Mouse (Mus musculus) midbrain, embryonic 14.5 days (tissue): Measurements from ENCODE around the gene Il11ra1. TPM values are rescaled to one million over a fixed set of nuclear protein-coding genes. Genes with fewer than 3 reads are reported as not detected.
"Not testable (repeated sequence)": the region's sequence is repeated elsewhere in the genome, so short reads cannot be mapped to it uniquely, and the experiment has no call there.

ENCODE experiments used
- ATAC-seq: fragments of 200-750 bp; cut with Nextera tagmentation; 2 replicates; pipeline ENCODE4 v1.8.0; 2017; ENCODE audit warnings: moderate number of reproducible peaks, moderate library complexity; ENCODE audit not compliant: low FRiP score, low TSS enrichment
- DNase-seq: peaks from one replicate; pipeline ENCODE4 v3.0.0-alpha.2; 2015
- H3K27ac ChIP-seq: fragments of 300-500 bp; sonication (generic); replicated peaks from 2 replicates; pipeline ENCODE4 v1.5.1; 2014; ENCODE audit warnings: mild to moderate bottlenecking, low read depth, low read length, moderate library complexity
- H3K27me3 ChIP-seq: fragments of 300-500 bp; sonication (generic); 2 replicates; pipeline ENCODE4 v1.6.1; 2014; ENCODE audit warnings: low read length, control low read depth, mixed read lengths; ENCODE audit not compliant: control insufficient read depth, insufficient read depth
- H3K36me3 ChIP-seq: fragments of 300-500 bp; sonication (generic); 2 replicates; pipeline ENCODE4 v1.6.1; 2014; ENCODE audit warnings: low read length, control low read depth; ENCODE audit not compliant: control insufficient read depth, insufficient read depth
- H3K4me1 ChIP-seq: fragments of 300-500 bp; sonication (generic); 2 replicates; pipeline ENCODE4 v1.6.1; 2014; ENCODE audit warnings: mild to moderate bottlenecking, antibody characterized with exemption, low read length, control low read depth; ENCODE audit not compliant: control insufficient read depth, insufficient read depth
- H3K4me2 ChIP-seq: fragments of 300-500 bp; sonication (generic); 2 replicates; pipeline ENCODE4 v1.6.1; 2014; ENCODE audit warnings: mild to moderate bottlenecking, low read length, moderate library complexity
- H3K4me3 ChIP-seq: fragments of 300-500 bp; sonication (generic); replicated peaks from 2 replicates; pipeline ENCODE4 v1.5.1; 2014; ENCODE audit warnings: low read depth, low read length
- H3K9ac ChIP-seq: fragments of 300-500 bp; sonication (generic); replicated peaks from 2 replicates; pipeline ENCODE4 v1.6.1; 2014; ENCODE audit warnings: mild to moderate bottlenecking, low read length, moderate library complexity
- H3K9me3 ChIP-seq: fragments of 300-500 bp; sonication (generic); 2 replicates; pipeline ENCODE4 v1.6.1; 2016; ENCODE audit warnings: low read length, control low read depth, mixed read lengths; ENCODE audit not compliant: control insufficient read depth
- WGBS: fragments of 180-500 bp; shearing (Covaris S2); extraction: QIAGEN DNeasy Blood & Tissue Kit; methylation state at CpG from one replicate; pipeline ENCODE4 v1.1.7; 2014; 5-methylcytosine and 5-hydroxymethylcytosine counted together
- polyA plus RNA-seq: library from polyadenylated mRNA; unstranded; fragments of >200 nt; fragmentation: Nextera tagmentation; extraction: Ambion mirVana; gene quantifications from 2 replicates; pipeline ENCODE4 v1.2.1, GENCODE M21; 2014

Il11ra1 gene
- polyA plus RNA-seq, 1 experiment from 2014 or later, result 32.1 TPM

DNA sequence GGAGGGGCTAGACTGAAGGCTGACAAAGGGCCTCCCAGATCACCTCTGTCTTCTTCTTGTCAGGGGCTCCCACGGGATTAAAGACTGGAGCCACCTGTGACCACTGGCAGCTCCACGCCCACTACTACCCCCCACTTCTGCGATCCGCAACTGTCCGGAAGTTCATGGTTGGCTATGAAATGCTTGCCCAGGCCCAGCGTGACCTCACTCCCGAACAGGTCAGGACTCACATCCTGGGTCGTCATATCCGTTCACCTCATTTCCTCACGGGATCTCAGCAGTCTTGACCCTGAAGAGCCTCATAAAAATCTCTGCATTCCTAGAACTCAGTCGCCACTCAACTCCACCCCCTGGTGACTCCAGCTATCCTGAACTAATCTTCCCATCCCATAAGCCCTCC, 58.2 kb downstream of the Il11ra1 start:
- 84% methylated on average over 11 of the region's 11 CpGs for WGBS
- Histone ChIP-seq H3K4me2 (no peak overlapping the region), H3K4me1 (peaks cover 24% of the 10 kb centered on the region), H3K4me3 (no peak overlapping the region), H3K9ac (no peak overlapping the region), H3K9me3 (no peaks in the 10 kb centered on the region), H3K27ac (no peak overlapping the region), H3K36me3 (peaks cover 11% of the 10 kb centered on the region), H3K27me3 (no peaks in the 10 kb centered on the region)
- no peak for DNase-seq
- no peak for ATAC-seq

DNA sequence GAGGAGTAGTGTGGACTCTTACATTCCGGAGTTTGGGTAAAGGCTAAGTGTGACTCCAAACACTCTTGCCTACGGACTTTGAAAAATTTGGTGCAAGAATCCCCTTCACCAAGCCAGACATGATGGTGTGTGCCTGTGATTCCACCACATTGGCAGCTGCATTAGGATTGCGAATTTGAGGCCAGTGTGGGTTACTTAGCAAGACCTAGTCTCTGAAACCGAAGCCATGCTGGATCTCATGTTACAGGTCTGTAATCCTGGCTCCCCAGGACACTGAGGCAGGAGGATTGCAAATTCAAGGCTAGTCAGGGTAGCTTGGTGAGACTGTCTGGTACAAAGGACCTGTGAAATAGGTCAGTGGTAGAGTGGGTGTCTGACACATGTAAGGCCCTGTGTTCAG, 58.9 kb downstream of the Il11ra1 start:
- WGBS, result 95% methylated on average over 4 of the region's 4 CpGs
- Histone ChIP-seq H3K4me3 (no peak overlapping the region), H3K4me2 (no peak overlapping the region), H3K4me1 (peaks cover 24% of the 10 kb centered on the region), H3K36me3 (peaks cover 11% of the 10 kb centered on the region), H3K9ac (no peak overlapping the region), H3K9me3 (no peaks in the 10 kb centered on the region), H3K27ac (no peak overlapping the region), H3K27me3 (no peaks in the 10 kb centered on the region)
- ATAC-seq (no peak), DNase-seq (no peak)

DNA sequence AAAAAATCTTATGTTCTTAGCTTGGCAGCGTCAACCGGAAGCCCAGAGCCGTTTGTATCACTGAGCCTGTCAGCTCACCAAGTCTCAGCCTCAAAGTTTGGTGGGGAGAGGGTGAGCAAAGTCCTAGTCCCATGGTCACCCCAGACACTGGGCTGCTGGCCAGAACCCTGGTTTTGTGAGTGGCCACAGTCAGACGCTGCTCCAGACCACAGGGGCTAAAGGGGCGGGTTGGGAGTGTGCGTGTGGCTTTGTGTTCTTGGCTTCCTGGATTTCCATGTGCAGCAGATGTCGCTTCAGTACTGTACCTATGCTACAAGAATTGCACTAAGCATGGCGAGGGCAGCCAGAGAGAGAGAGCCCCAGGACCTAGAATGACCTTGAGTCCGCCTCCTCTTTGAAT, 59.4 kb downstream of the Il11ra1 start:
- no peak for ATAC-seq
- WGBS, result 87% methylated on average over 9 of the region's 9 CpGs
- Histone ChIP-seq H3K4me1 (peaks cover 24% of the 10 kb centered on the region), H3K9ac (no peak overlapping the region), H3K4me2 (no peak overlapping the region), H3K36me3 (peaks cover 11% of the 10 kb centered on the region), H3K9me3 (no peaks in the 10 kb centered on the region), H3K4me3 (no peak overlapping the region), H3K27me3 (no peaks in the 10 kb centered on the region), H3K27ac (no peak overlapping the region)
- no peak for DNase-seq

DNA sequence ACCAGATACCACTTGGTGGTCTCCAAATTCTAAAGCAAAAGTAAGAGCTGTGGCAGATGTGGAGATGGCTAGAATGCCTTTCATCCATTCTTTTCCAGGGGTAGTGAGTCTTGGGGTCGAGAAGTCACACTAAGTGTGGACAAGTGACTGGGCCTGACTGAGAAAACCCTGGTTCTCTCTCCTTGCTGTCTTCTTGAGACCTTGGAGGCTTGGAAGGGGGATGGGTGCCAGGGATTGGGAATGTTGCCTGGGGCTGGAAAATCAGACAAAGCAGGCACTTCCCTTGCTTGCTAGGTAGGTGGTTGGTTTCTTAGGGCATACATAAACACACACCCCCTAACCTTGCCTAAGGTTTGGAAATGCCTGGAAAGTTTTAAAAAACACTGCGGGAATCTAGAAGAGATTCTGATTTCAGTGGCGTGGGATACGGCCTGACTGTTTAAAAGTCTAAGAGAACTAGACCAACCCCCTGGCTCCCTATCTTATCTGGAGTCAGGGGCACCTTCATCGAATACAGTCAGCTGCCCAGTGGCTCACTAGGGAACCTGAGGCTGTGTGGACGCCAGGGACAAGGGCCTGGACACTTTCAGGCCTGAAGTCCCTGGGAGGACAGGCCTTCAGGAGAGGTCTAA, 60.0 kb downstream of the Il11ra1 start:
- Histone ChIP-seq H3K4me3 (peak overlapping the region; percentile 32), H3K9ac (peak overlapping the region; percentile 58), H3K9me3 (no peaks in the 10 kb centered on the region), H3K27ac (no peak overlapping the region), H3K4me1 (peaks cover 24% of the 10 kb centered on the region), H3K36me3 (peaks cover 11% of the 10 kb centered on the region), H3K4me2 (peak overlapping the region; percentile 54), H3K27me3 (no peaks in the 10 kb centered on the region)
- ATAC-seq (no peak), DNase-seq (no peak)
- WGBS, result 40% methylated on average over 6 of the region's 6 CpGs

DNA sequence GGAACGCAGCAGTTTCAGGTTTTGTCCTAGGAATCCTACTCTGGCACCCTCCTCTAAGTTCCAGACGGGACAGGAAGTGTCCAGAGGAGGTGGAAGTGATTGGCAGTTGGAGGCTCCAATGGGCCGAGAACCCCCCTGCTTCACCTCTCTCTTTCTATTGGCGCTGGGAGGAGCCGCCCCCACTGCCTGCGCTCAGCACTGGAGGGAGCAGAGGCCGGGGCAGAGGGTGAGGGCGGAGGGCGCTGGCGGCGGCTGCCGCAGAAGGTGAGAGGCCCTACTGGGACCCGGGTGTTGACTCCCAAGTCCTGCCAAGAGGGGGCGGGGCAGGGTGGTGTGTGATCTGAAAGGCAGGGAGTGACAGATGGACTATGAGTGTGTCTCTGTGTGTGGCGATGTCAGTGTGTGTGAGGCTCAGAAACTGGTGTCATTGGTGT, 60.5 kb downstream of the Il11ra1 start:
- peak; percentile 66; the same call in 1 of the 2 replicates for ATAC-seq

DNA sequence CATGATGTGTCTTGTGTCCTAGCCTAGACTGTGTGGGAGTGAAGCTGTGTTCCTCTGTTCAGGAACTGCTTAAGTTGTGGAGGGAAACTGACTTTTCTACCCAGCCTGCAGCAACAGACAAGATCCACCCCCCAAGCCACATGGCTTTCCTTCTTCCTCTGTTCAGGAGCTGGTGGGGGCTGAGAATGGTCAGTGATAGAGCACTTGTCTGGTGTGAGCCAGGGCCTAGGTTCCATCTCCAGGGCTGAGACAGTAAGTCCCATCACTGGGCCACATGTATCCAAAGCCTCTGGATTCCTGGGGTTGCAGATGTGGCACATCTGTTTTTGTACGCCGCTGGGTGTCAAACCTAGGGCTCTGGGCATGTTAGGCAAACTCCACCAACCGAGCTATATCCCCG, 61.1 kb downstream of the Il11ra1 start:
- no peaks in the 10 kb centered on the region for H3K9me3 ChIP-seq
- peak overlapping the region; percentile 58; the same call in 1 of the 2 replicates for H3K9ac ChIP-seq
- no peaks in the 10 kb centered on the region for H3K27me3 ChIP-seq
- peak overlapping the region; percentile 32 for H3K4me3 ChIP-seq
- H3K27ac ChIP-seq, result no peak overlapping the region
- DNase-seq (no peak), ATAC-seq (no peak)
- H3K36me3 ChIP-seq, result peaks cover 11% of the 10 kb centered on the region
- peak overlapping the region; percentile 54 for H3K4me2 ChIP-seq
- WGBS, result 90% methylated on average over 4 of the region's 4 CpGs
- peaks cover 24% of the 10 kb centered on the region for H3K4me1 ChIP-seq

More for the DNA sequence above, 60.5 kb downstream of the Il11ra1 start:
- Histone ChIP-seq H3K9ac (peak overlapping the region; percentile 58), H3K4me2 (peak overlapping the region; percentile 54), H3K4me1 (peaks cover 24% of the 10 kb centered on the region), H3K4me3 (peak overlapping the region; percentile 32), H3K36me3 (peaks cover 11% of the 10 kb centered on the region), H3K27ac (no peak overlapping the region), H3K27me3 (no peaks in the 10 kb centered on the region), H3K9me3 (no peaks in the 10 kb centered on the region)
- 1% methylated on average over 15 of the region's 15 CpGs for WGBS
- DNase-seq, result peak; percentile 78

DNA sequence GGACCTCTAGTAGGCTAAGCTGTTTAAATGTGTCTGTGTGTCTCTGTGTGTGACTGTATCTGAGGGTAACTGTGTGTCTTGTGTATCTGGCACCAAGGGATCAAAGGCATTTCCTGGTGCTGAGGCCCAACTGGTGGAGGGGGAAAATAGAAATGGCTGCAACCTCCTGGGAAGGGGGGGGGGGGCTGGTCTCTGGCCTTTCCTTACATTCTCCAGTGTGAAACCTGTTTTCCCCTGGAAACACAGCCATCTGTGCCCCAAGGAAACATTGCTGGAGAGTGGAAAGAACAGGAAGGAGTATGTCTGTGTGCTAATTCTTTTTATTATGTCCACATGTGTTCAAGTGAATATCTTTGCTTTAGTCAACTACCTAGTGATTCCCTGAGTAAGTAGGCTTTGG, 61.9 kb downstream of the Il11ra1 start:
- H3K9ac ChIP-seq, result no peak overlapping the region
- no peak for DNase-seq
- H3K9me3 ChIP-seq, result no peaks in the 10 kb centered on the region
- no peak for ATAC-seq
- no peak overlapping the region for H3K4me3 ChIP-seq
- peak overlapping the region; percentile 22; the same call in 1 of the 2 replicates for H3K27ac ChIP-seq
- H3K4me2 ChIP-seq, result no peak overlapping the region
- peaks cover 11% of the 10 kb centered on the region for H3K36me3 ChIP-seq
- no peaks in the 10 kb centered on the region for H3K27me3 ChIP-seq
- peaks cover 19% of the 10 kb centered on the region for H3K4me1 ChIP-seq

DNA sequence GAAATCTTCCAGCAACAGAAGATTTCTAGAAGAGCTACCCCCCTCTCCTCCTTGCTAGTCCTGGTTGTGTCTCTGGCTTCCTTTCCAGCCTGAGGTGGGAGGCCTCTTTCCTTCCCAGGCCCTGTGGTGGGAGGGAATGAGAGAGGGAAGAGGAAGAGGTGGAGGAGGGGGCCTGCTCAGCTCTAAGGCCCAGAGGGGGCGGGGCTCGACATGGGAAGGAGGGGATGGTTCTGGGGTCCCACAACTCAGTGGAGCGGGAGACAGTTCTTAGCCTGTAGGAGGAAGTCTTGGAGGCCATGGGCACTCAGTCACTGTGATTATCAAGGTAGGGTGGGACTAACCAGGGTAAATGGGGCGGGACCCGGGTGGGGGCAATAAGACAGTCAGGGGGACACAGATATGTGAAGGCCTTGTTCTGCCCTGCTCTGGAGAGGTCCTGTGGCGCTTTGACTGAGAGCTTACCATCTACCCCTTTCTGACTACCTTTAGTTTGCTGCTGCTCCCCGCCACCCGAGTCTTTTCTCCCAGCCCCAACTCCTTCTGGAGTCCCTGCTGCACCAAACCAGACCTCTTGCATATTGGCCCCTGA, 62.4 kb downstream of the Il11ra1 start:
- no peak overlapping the region for H3K4me2 ChIP-seq
- peaks cover 10% of the 10 kb centered on the region for H3K36me3 ChIP-seq
- H3K9ac ChIP-seq, result no peak overlapping the region
- no peak overlapping the region for H3K4me3 ChIP-seq
- 0 out of 2 replicates have a peak overlapping the region, but pooled peaks have one; percentile 22 for H3K27ac ChIP-seq
- 41% methylated on average over 8 of the region's 8 CpGs for WGBS
- H3K27me3 ChIP-seq, result no peaks in the 10 kb centered on the region
- H3K9me3 ChIP-seq, result no peaks in the 10 kb centered on the region
- DNase-seq, result peak; percentile 28
- peaks cover 19% of the 10 kb centered on the region for H3K4me1 ChIP-seq
- ATAC-seq, result peak; percentile 31; the same call in 1 of the 2 replicates

DNA sequence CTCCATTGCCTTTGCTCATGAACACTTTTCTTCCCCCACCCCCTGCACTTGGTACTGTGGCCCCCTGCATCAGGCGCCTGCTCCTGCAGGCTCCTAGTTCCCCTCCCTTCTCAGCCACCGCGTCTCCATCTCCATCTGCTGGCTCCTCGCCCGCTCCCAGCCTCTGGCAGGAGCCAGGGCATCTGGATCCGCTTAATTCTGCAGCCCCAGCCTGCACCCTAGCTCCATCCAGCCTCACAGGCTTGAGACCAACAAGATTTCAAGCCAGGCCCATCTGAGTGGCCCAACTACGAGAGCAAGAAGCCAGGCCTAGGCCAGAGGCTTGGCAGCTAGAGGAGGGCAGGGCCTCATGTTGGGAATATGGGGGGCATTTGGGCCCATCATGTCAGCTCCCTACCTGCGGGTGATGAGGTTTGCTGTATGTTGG, 62.9 kb downstream of the Il11ra1 start:
- not testable (repeated sequence) for H3K4me2 ChIP-seq, H3K9me3 ChIP-seq, H3K27me3 ChIP-seq, H3K27ac ChIP-seq, ATAC-seq, H3K36me3 ChIP-seq, H3K4me3 ChIP-seq
- Histone ChIP-seq H3K4me1 (peaks cover 19% of the 10 kb centered on the region), H3K9ac (0 out of 2 replicates have a peak overlapping the region, but pooled peaks have one; percentile 6)
- peak; percentile 42 for DNase-seq
- WGBS, result 50% methylated on average over 8 of the region's 8 CpGs
